Mouse (Mus musculus): ENCODE measurements around the gene Pax7.
A peak's percentile ranks its signal among the peaks of the same experiment; 100 is the strongest.

Pax7 gene

DNA sequence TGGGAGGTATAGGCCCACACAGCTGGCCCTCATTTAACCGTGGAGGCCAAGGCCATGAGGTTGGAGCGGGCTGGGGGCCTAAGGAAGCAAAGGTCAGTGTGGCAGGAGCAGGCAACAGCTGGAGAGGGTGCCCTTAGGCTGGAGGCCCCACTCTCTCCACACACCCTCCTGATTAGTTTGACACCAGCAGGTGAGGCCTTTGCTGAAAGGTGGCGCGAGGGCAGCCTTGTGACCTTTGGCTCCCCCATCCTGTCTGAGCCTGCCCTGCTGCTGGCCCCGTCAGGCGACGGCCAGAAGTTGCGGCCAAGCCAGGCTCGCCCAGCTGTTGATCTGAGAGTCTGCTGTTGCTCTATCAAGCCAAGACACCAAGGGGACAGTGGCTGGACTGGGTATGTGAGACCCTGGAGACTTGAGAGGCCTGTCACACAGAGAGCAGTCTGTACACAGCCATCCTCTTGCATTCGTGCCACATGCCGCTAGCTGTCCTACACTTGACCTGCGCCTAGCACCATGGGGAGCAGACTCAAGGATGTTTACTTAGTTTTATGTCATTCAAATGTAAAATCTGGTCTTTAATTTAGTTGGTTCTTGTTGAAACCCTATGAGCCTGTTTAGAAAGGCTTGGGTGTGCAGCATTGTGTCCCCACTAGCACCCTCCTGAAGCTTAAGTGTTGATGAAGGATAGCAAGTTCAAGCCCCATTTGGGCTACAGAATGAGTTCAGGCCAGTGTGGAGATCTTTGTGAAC, 86.0 kb downstream of the Pax7 start:
- no peak for DNase-seq (ENCODE audit: low spot score in 2 of 2)

DNA sequence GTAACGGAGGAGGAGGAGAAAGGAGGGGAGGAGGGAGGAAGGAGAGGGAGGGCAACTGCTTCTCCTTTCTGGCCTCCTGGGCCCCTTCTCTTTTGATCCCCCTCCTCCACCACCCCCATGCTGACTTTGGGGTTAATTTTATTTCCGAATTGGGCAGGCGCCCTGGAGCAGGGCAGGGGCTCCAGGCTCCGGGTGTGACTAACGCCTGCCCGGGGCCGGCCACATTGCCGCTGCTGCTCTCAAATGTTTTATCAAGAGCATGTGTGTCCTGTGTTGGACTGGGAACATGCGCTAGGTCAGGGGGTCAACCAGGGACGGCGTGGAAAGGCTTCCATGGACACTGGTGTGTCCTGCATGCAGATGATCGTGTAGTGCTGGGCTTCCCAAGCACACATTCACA, 87.2 kb downstream of the Pax7 start:
- DNase-seq (ENCODE audit: low spot score in 2 of 2) = no peak

DNA sequence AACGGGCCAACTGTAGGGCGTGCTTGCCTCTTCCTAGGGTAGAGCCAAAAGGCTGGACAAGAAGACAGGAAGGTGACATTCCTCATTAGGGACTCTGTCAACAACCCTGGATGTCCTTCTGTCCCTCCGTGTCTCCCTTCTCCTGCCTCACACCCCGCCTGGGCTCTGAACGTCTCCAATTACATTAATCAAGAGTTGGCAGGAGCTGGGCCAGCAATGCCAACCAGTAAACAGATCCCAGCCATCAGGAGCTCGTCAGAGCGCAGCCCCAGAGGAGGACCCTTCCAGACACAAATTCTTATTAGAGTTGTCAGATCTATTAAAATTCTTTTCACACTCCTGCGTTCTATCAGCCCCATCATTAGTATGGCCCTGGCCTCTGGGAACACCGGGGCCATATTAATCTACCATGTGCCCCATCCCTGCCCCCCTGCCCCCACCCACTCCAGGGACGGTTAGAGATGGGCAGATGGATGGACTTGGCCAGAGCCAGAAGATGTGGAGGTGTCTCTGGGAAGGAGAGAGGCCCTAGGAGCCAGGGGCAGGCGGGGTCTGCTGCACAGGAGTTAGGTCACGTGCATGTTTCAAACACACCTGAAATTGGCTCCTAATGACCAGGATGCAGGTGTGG, 88.4 kb downstream of the Pax7 start:
- no peak for DNase-seq (ENCODE audit: low spot score in 2 of 2)

DNA sequence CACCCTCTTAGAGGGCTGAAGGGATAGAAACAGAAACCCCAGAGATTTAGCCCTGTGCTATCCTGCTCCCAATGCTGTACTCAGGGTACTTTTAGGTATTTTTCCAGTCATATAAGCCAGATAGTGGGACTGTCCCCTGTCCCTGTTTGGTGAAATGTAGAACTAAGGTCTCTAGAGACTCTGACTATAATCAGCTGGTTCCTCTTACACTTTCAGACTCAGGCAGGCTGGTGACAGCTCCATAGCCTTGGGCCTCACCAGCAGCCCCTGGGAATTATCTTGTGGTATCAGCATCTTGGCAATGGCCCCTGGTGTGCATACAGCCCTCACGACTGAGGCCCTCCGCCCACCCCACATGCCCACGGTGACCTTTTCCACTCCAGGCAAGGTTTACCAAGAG, 89.7 kb downstream of the Pax7 start:
- DNase-seq (ENCODE audit: low spot score in 2 of 2) = no peak

DNA sequence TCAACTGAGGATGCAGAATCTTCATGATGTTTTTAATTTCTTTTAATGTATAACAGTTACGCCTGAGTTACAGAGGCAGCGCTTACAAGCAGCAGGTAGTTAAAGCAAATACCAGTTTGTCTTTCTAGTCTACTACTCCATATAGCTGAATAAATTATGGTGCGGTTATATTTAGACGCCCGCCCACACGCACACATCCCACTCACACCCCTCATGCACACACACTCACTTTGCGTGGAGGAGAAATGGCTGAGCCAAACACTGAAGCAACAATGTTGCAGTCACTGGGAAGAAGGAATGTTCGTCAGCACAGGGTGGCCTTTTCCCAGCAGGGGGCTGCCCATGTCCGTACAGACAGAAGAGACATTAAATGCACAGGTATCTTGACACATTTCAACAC, 96.3 kb downstream of the Pax7 start:
- peak; percentile 53 to 60 for DNase-seq (ENCODE audit: low spot score in 2 of 2)

DNA sequence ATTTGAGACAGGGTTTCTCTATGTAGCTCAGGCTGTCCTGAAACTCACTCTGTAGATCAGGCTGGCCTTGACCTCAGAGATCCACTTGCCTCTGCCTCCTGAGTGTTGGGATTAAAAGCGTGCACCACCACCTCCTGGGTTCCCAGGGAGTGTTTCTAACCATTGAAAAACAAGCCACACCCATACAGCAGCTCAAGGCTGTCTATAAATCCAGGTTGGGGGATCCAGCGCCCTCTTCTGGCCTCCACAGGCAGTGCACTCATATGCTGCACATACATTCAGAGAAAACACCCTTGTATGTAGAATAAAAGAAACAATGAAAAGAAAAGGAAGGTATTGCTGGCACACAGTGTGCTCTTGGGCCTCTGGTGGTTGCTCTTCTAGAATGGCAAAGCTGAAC, 106.2 kb downstream of the Pax7 start:
- DNase-seq (ENCODE audit: low spot score in 2 of 2) = no peak

DNA sequence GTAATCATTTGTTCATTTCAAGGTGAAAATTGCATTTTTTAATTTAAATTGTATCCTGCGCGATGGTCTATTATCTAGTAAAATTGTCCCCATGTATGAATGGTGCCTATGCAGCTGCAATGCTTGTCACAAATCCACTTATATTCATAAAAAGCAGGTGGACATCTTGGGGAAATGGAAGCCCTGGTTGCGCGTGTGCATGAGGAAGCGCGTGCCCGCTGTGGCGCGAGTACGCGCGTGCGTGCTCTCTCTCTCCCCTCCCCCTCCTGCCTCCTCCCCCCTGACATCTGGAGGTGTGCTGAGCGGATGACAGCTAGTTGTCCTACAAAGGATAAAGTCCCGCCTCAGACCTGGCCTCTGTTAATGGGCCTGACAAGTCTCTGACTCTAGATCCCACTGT, 107.9 kb downstream of the Pax7 start:
- DNase-seq (ENCODE audit: low spot score in 2 of 2) = no peak

DNA sequence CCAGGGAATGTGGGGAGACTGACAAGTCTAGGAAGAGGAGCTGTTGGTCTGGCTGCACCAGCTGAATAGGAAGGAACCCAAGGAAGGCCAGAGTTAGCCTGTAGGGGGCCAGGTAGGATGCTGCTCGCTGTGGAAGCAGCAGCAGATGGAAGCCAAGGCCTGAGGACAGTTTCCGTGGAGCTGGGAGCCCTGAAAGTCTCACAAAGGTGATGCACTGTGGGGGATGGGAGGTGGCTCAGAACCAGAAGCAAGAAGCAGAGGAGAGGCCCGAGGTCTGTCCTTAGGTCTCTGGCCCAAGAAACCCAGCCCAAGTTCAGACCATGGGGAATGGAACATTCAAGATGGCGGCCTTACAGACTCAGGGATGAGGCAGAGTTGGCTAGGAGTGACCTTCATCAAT, 109.0 kb downstream of the Pax7 start:
- DNase-seq (ENCODE audit: low spot score in 2 of 2) = no peak

DNA sequence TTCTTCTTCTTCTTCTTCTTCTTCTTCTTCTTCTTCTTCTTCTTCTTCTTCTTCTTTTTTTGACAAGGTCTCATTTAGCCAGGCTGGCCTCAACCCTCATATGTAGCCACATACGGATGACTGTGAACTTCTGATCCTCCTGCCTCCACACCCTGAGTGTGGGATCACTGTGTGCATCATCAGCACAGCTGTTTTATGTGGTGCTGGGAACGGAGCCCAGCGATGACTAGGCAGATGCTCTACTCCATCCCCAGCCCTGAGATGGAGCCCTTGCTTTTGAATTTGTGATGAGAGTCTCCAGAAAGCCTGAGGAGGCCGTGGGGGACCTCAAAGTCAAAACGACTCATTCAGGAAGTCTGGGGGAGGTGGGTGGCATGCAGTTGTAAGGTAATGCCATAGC, 114.3 kb downstream of the Pax7 start:
- no peak for DNase-seq (ENCODE audit: low spot score in 2 of 2)

DNA sequence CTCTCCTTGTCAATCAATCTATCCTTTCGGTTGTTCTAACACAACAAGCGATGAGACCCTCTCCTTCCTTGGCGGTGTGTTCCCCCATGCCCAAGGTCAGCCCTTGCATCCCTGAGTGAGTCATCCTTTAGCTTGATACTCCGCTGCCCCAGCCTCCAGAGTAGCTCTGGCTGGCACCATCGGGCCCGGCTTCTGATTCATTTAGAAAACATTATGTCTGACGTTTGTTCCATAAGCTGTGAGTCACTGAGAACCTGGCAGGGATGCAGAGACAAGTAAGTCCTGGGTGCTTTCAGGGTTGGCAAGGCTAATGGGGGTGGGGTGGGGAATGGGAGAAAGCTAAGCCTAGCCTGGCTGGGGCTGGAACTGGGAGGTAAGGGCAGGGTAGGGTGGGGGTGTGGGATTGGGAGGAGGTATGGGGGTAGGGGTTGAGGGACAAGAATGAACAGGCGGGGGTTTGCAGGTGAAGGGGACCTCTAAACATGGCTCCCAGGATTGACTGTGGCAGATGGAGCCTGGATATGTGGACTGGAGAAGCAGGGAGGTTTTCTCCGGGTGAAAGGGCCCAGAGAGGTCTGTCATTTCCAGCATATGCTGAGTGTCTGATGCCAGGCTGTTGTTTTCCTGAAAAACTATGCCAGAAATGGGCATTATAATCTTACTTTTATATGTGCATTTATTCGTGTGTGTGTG, 116.7 kb downstream of the Pax7 start:
- peak in 1 of 2 experiments; percentile 14 for DNase-seq (ENCODE audit: low spot score in 2 of 2)

DNA sequence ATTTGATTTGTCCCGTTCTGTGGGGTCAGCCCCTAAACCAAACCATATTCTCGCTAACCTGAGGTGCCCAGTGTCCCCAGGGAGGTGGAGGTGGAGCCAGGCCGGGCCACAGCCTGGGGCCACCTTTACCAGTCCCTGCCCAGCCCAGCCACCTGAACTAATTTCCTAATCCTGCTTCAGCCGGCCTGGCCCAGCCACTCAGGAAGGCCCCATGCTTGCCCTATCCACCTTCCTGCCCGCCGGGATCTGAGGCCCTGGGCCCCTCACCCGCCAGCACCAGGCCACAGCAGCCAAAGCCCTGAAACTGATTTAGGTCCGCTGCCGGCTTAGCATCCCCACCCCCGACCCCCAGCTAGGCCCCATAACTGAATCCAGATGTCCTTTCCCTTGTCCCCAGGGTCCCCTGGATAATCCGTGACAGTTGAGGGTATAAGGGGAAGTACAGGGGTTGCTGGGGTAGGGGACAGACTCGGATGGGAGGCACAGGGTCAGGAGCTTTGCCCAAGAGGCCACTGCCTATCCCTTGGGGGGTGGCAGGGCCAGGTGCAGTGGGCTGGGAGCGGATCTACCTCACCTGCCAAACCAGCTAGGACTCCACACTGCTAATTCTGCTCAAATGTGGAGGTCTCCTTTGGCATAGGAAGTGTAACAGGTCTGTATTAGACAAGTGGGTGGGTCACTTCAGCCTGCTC, 117.9 kb downstream of the Pax7 start:
- no peak for DNase-seq (ENCODE audit: low spot score in 2 of 2)

DNA sequence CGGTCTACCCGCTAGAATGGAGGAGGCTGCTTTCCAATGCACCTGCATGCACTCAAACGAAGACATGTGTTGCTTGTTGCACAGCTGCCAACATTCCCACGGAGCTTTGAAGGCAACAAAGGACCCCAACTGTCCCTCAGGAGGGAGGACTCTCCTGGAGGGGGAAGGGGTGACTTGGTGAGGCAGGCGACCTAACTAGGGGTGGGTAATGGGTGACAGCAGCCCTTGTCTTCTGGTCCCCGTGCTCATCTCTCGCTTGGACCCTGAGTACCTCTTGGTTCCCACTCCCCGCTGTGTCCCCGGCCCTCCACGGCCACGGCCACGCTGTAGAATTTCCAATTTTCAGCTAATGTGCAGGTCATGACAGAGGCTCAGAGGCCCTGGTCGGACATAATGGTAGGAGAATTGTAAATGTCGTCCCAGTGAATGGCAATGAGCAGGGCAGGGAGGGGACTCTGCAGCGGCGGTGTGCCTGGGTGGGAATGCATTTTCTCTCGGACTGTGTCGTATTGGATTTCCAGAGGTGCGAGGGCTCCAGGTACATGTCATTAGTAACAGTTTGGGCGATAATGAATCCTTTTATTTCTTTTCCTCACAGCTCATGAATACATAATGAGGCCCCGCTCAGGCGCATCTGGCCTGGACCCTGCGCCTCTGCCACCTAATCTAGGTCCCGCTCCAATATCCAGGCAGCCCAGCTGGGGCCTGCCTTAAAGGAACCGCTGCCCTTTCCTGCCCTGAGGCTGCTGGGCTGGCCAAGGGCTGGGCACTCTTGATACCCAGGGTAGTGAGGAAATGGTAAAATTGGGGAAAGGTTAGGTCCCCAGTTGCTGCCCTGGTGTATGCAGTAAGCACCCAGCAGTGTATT, 122.6 kb downstream of the Pax7 start:
- DNase-seq (ENCODE audit: low spot score in 2 of 2) = no peak

DNA sequence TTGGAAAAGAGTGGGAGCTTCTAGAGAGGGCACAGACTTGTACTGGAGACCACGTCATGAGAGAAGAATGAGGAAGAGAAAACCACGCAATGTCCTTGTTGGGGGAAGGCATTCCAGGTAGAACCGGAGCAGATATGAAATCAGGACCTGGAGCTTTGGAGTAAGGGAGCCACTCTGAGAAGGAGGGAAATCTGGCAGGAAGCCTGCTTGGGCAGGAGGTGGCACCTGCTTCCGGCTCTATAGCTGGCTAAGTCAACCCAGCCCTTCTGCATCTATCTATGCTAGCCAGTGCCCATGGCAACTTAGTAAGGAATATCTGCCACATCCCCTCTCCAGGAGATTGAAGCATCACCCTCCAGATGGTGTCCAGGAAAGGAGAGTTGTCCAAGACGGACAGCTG, 127.3 kb downstream of the Pax7 start:
- no peak for DNase-seq (ENCODE audit: low spot score in 2 of 2)

DNA sequence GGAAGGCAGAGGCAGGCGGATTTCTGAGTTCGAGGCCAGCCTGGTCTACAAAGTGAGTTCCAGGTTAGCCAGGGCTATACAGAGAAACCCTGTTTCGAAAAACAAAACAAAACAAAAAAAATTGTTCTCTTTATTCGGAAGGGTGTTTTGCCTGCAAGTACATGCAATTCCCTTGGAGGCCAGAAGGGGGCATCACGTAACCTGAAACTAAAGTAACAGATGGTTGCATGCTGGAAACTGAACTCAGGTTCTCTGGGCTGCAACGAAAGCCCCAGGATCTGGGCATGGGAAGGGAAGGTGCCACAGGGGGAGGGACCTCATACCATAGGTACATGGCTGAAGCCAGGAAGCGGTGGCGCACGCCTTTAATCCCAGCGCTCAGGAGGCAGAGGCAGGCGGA, 129.9 kb downstream of the Pax7 start:
- no peak for DNase-seq (ENCODE audit: low spot score in 2 of 2)

DNA sequence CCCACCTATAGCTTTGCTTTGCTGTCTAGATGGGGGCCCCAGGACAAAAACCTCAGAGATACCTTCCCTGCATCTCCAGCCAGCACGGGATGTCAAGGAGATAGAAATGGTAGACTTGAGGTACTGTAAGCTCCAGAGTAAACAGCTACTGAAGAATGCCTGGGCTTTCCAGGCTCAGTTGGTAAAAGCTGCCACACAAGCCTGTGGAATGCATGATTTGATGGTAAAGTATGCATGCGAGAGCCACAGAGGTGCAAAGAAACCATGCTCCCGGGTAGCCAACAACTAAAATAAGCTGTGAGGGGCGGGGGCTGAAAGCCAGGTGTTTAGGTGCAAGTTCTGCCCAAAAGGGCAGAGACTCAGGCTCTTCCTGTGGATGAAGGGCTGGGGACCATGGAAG, 130.4 kb downstream of the Pax7 start:
- no peak for DNase-seq (ENCODE audit: low spot score in 2 of 2)

DNA sequence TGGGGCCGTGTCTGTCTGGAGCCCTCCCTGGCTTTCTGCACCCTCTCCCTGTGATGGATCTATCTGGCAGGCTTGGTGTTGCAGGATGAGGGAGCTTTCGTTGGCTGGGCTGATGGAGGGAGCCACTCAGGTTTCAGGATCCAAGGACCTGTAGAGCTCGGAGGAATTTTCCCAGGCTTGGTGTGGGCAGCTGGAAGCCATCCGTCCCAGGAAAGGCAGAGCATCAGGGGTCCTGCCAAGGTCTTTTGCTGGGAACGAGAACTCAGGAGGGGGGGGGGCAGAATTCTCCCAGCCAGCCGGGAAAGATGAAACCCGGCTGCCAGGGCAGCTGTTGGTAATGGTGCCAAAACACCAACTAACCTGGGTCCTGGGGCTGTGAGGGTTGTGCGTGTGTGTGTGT, 134.7 kb downstream of the Pax7 start:
- DNase-seq (ENCODE audit: low spot score in 2 of 2) = no peak

DNA sequence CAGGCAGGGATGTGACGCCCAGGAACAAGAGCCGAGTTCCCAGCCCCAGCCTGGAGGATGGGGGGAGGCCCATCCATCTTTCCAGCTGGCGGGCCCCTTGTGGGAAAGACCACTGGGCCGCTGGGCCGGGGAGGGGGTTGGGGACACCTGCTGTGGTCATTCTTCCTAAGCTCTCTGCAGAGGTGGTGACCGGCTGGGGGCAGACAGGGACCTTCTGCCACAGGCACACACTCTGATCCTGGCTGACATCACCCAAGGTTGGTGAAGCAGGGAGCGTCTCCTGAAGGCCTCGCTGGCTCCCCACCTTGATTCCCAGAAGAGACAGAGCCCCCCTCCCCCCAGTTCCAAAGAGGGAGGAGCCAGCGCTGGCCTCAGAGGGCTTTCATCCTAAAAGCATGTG, 135.6 kb downstream of the Pax7 start:
- no peak for DNase-seq (ENCODE audit: low spot score in 2 of 2)

DNA sequence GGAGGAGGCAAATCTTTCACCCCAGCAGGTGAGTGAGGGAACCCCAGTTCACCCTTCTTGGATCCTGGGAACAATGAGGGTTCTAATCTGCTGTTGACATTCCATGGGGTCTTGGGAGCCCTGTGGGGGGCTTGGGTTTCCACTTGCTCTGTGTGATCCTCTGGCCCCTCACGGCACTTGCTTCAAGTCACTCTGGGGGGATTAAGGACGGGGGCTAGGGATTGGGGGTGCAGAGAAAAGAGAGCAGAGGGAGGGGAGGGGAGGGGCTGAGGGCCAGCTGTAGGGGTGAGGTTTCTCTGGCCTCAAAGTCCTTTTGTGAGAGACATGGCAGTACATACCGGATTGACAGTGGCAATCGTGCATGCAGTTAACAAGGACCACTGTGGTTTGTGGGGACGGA, 140.0 kb downstream of the Pax7 start:
- no peak for DNase-seq (ENCODE audit: low spot score in 2 of 2)

DNA sequence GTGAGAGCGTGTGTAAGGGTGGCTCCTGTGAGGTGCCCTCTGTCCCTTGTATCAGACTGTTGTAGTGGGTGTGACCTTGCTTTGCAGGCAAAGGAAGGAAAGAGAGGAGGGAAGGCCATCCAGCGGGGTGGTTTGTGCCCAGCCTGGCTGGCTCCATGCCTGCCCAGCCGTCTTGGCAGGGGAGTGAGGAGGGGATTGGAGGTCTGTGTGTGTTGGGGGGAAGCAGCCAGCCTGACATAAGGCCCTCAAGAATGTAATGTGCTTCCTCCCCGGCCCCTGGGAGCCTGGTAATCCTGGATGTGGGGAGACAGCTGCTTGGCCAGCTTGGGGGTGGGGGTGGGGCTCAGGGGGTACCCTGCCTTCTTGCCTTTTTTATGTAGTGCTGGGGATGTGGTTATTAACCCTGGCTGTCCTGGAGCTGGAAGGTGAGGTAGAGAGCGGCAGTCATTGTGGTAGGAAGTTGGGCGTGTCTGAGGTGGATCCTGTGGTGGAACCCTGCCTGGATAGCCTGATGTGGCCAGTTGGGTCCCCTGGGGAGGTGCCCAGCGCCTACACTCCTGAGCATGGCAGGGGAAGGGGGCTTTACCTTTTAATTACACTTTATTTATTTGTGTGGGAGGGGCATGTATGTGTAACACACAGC, 143.6 kb downstream of the Pax7 start:
- DNase-seq (ENCODE audit: low spot score in 2 of 2) = no peak

DNA sequence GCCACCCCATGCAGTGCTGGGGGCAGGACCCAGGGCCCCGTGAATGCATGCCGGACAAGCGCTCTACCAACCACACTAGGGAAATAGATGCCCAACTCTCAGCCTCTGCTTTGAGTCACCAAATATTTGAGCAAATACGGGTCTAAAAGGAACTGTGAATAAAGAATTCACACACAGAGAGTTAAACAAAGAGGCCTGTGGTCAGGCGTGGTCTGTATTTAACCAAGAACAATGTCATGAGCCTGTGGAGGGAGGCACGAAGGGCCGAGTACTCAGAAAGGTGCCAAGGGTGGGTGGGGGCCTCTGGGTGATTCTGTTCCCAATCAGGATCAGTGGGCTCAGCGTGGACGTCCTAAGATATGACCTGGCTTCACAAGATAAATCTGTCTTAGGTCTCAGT, 145.3 kb downstream of the Pax7 start:
- no peak for DNase-seq (ENCODE audit: low spot score in 2 of 2)
